Mouse (Mus musculus): ENCODE data around the gene Pik3cb. TPM values are rescaled to one million over a fixed set of nuclear protein-coding genes. Genes with fewer than 3 reads are reported as not detected.

Gene Pik3cb
- polyA plus RNA-seq, 1 experiment: 55.5 TPM

GRCm38 (mm10) chr9:99131951-99132470, 8.4 kb downstream of the Pik3cb start:
- TF ChIP-seq EP300 (IDR thresholded peaks at IDR 0.05; ENCODE audit: insufficient read depth, low read depth, low read length) (no peak), POLR2A (IDR thresholded peaks at IDR 0.05; ENCODE audit: insufficient read depth, low read length) (no peak), CTCF (IDR thresholded peaks at IDR 0.05; ENCODE audit: low read depth, low read length) (no peak)
- peaks cover 5% of the 10 kb centered on the region for H3K4me1 ChIP-seq (ENCODE audit: control insufficient read depth, insufficient read depth, low read length)
- peak overlapping the region; percentile 93 for H3K27ac ChIP-seq (ENCODE audit: insufficient read depth, low read length)
- no peaks in the 10 kb centered on the region for H3K27me3 ChIP-seq (ENCODE audit: control insufficient read depth, insufficient read depth, low read length, poor library complexity, severe bottlenecking)
- no peaks in the 10 kb centered on the region for H3K9me3 ChIP-seq (replicated peaks; ENCODE audit: control insufficient read depth, insufficient read depth, low read length, poor library complexity, severe bottlenecking)
- peaks cover 2% of the 10 kb centered on the region; the same call in 1 of the 2 replicates for H3K36me3 ChIP-seq (ENCODE audit: control insufficient read depth, insufficient read depth, low read length, poor library complexity, severe bottlenecking)
- no peak overlapping the region for H3K4me3 ChIP-seq (ENCODE audit: low read depth, low read length)
- H3K9ac ChIP-seq (ENCODE audit: low read depth, poor library complexity, severe bottlenecking): no peak overlapping the region

- H3K27ac ChIP-seq (ENCODE audit: insufficient read depth, low read length): peak overlapping the region; percentile 69
- no peak overlapping the region; the same call in 1 of the 2 replicates for H3K9ac ChIP-seq (ENCODE audit: low read depth, poor library complexity, severe bottlenecking)
- peaks cover 5% of the 10 kb centered on the region for H3K4me1 ChIP-seq (ENCODE audit: control insufficient read depth, insufficient read depth, low read length)
- no peak overlapping the region for H3K4me3 ChIP-seq (ENCODE audit: low read depth, low read length)
- TF ChIP-seq CTCF (IDR thresholded peaks at IDR 0.05; ENCODE audit: low read depth, low read length) (no peak), EP300 (IDR thresholded peaks at IDR 0.05; ENCODE audit: insufficient read depth, low read depth, low read length) (0 out of 2 replicates have a peak, but pooled peaks have one; percentile 26), POLR2A (IDR thresholded peaks at IDR 0.05; ENCODE audit: insufficient read depth, low read length) (no peak)
- H3K27me3 ChIP-seq (ENCODE audit: control insufficient read depth, insufficient read depth, low read length, poor library complexity, severe bottlenecking): no peaks in the 10 kb centered on the region
- peaks cover 2% of the 10 kb centered on the region; the same call in 1 of the 2 replicates for H3K36me3 ChIP-seq (ENCODE audit: control insufficient read depth, insufficient read depth, low read length, poor library complexity, severe bottlenecking)
- H3K9me3 ChIP-seq (replicated peaks; ENCODE audit: control insufficient read depth, insufficient read depth, low read length, poor library complexity, severe bottlenecking): no peaks in the 10 kb centered on the region
Observed at GRCm38 (mm10) chr9:99131119-99131518, 9.3 kb downstream of the Pik3cb start.

- TF ChIP-seq EP300 (IDR thresholded peaks at IDR 0.05; ENCODE audit: insufficient read depth, low read depth, low read length) (no peak), POLR2A (IDR thresholded peaks at IDR 0.05; ENCODE audit: insufficient read depth, low read length) (no peak), CTCF (IDR thresholded peaks at IDR 0.05; ENCODE audit: low read depth, low read length) (no peak)
- H3K4me3 ChIP-seq (ENCODE audit: low read depth, low read length): no peak overlapping the region
- no peaks in the 10 kb centered on the region for H3K27me3 ChIP-seq (ENCODE audit: control insufficient read depth, insufficient read depth, low read length, poor library complexity, severe bottlenecking)
- no peak overlapping the region for H3K9ac ChIP-seq (ENCODE audit: low read depth, poor library complexity, severe bottlenecking)
- no peak overlapping the region for H3K27ac ChIP-seq (ENCODE audit: insufficient read depth, low read length)
- H3K9me3 ChIP-seq (replicated peaks; ENCODE audit: control insufficient read depth, insufficient read depth, low read length, poor library complexity, severe bottlenecking): no peaks in the 10 kb centered on the region
- H3K36me3 ChIP-seq (ENCODE audit: control insufficient read depth, insufficient read depth, low read length, poor library complexity, severe bottlenecking): no peaks in the 10 kb centered on the region
- peaks cover 2% of the 10 kb centered on the region for H3K4me1 ChIP-seq (ENCODE audit: control insufficient read depth, insufficient read depth, low read length)
Observed at GRCm38 (mm10) chr9:99127578-99127977, 12.8 kb downstream of the Pik3cb start.

- TF ChIP-seq POLR2A (IDR thresholded peaks at IDR 0.05; ENCODE audit: insufficient read depth, low read length): no peak
- no peak for TF ChIP-seq CTCF (IDR thresholded peaks at IDR 0.05; ENCODE audit: low read depth, low read length)
- no peak for TF ChIP-seq EP300 (IDR thresholded peaks at IDR 0.05; ENCODE audit: insufficient read depth, low read depth, low read length)
- no peaks in the 10 kb centered on the region for H3K4me1 ChIP-seq (ENCODE audit: control insufficient read depth, insufficient read depth, low read length)
- 0 out of 2 replicates have a peak, but pooled peaks cover 2% of the 10 kb centered on the region for H3K36me3 ChIP-seq (ENCODE audit: control insufficient read depth, insufficient read depth, low read length, poor library complexity, severe bottlenecking)
- H3K9ac ChIP-seq (ENCODE audit: low read depth, poor library complexity, severe bottlenecking): no peak overlapping the region
- H3K4me3 ChIP-seq (ENCODE audit: low read depth, low read length): no peak overlapping the region
- H3K27ac ChIP-seq (ENCODE audit: insufficient read depth, low read length): no peak overlapping the region
- no peaks in the 10 kb centered on the region for H3K27me3 ChIP-seq (ENCODE audit: control insufficient read depth, insufficient read depth, low read length, poor library complexity, severe bottlenecking)
- no peaks in the 10 kb centered on the region for H3K9me3 ChIP-seq (replicated peaks; ENCODE audit: control insufficient read depth, insufficient read depth, low read length, poor library complexity, severe bottlenecking)
Observed at GRCm38 (mm10) chr9:99122749-99123148, 17.7 kb downstream of the Pik3cb start.

GRCm38 (mm10) chr9:99112409-99112808, 28.0 kb downstream of the Pik3cb start:
- H3K9ac ChIP-seq (ENCODE audit: low read depth, poor library complexity, severe bottlenecking): no peak overlapping the region
- no peak overlapping the region for H3K27ac ChIP-seq (ENCODE audit: insufficient read depth, low read length)
- TF ChIP-seq POLR2A (IDR thresholded peaks at IDR 0.05; ENCODE audit: insufficient read depth, low read length): no peak
- TF ChIP-seq CTCF (IDR thresholded peaks at IDR 0.05; ENCODE audit: low read depth, low read length): no peak
- TF ChIP-seq EP300 (IDR thresholded peaks at IDR 0.05; ENCODE audit: insufficient read depth, low read depth, low read length): no peak
- H3K4me1 ChIP-seq (ENCODE audit: control insufficient read depth, insufficient read depth, low read length): no peaks in the 10 kb centered on the region
- no peaks in the 10 kb centered on the region for H3K36me3 ChIP-seq (ENCODE audit: control insufficient read depth, insufficient read depth, low read length, poor library complexity, severe bottlenecking)
- no peak overlapping the region for H3K4me3 ChIP-seq (ENCODE audit: low read depth, low read length)
- H3K27me3 ChIP-seq (ENCODE audit: control insufficient read depth, insufficient read depth, low read length, poor library complexity, severe bottlenecking): no peaks in the 10 kb centered on the region
- no peaks in the 10 kb centered on the region for H3K9me3 ChIP-seq (replicated peaks; ENCODE audit: control insufficient read depth, insufficient read depth, low read length, poor library complexity, severe bottlenecking)

- H3K9me3 ChIP-seq (replicated peaks; ENCODE audit: control insufficient read depth, insufficient read depth, low read length, poor library complexity, severe bottlenecking): no peaks in the 10 kb centered on the region
- TF ChIP-seq POLR2A (IDR thresholded peaks at IDR 0.05; ENCODE audit: insufficient read depth, low read length) (no peak), CTCF (IDR thresholded peaks at IDR 0.05; ENCODE audit: low read depth, low read length) (no peak), EP300 (IDR thresholded peaks at IDR 0.05; ENCODE audit: insufficient read depth, low read depth, low read length) (no peak)
- H3K27ac ChIP-seq (ENCODE audit: insufficient read depth, low read length): no peak overlapping the region
- no peak overlapping the region for H3K9ac ChIP-seq (ENCODE audit: low read depth, poor library complexity, severe bottlenecking)
- H3K27me3 ChIP-seq (ENCODE audit: control insufficient read depth, insufficient read depth, low read length, poor library complexity, severe bottlenecking): no peaks in the 10 kb centered on the region
- H3K4me3 ChIP-seq (ENCODE audit: low read depth, low read length): no peak overlapping the region
- no peaks in the 10 kb centered on the region for H3K36me3 ChIP-seq (ENCODE audit: control insufficient read depth, insufficient read depth, low read length, poor library complexity, severe bottlenecking)
- no peaks in the 10 kb centered on the region for H3K4me1 ChIP-seq (ENCODE audit: control insufficient read depth, insufficient read depth, low read length)
Observed at GRCm38 (mm10) chr9:99111085-99111484, 29.3 kb downstream of the Pik3cb start.
